Mouse (Mus musculus) hindbrain, embryonic 16.5 days (tissue): ENCODE measurements around the gene Slc25a43. TPM values are rescaled to one million over a fixed set of nuclear protein-coding genes. Genes with fewer than 3 reads are reported as not detected.

Experiments used
- ATAC-seq: fragments of 200-750 bp; cut with Nextera tagmentation; 2 replicates; pipeline ENCODE4 v1.8.0; 2017; ENCODE audit warnings: moderate TSS enrichment, moderate library complexity
- H3K27ac ChIP-seq: fragments of 300-500 bp; sonication (generic); 2 replicates; pipeline ENCODE4 v1.5.1; 2014; ENCODE audit warnings: low read depth, mild to moderate bottlenecking, control low read depth, low read length, moderate library complexity
- H3K27me3 ChIP-seq: fragments of 300-500 bp; sonication (generic); replicated peaks from 2 replicates; pipeline ENCODE4 v1.6.1; 2014; ENCODE audit warnings: low read length; ENCODE audit not compliant: control insufficient read depth, insufficient read depth
- H3K36me3 ChIP-seq: fragments of 300-500 bp; sonication (generic); 2 replicates; pipeline ENCODE4 v1.6.1; 2014; ENCODE audit warnings: mild to moderate bottlenecking, low read length, moderate library complexity, mixed read lengths; ENCODE audit not compliant: control insufficient read depth, insufficient read depth
- H3K4me1 ChIP-seq: fragments of 300-500 bp; sonication (generic); 2 replicates; pipeline ENCODE4 v1.6.1; 2014; ENCODE audit warnings: low read depth, low read length; ENCODE audit not compliant: control insufficient read depth, insufficient read depth
- H3K4me2 ChIP-seq: fragments of 300-500 bp; sonication (generic); 2 replicates; pipeline ENCODE4 v1.6.1; 2014; ENCODE audit warnings: mild to moderate bottlenecking, low read length, control low read depth, moderate library complexity
- H3K4me3 ChIP-seq: fragments of 300-500 bp; sonication (generic); 2 replicates; pipeline ENCODE4 v1.5.1; 2014; ENCODE audit warnings: mild to moderate bottlenecking, low read length, control low read depth, moderate library complexity
- H3K9ac ChIP-seq: fragments of 300-500 bp; sonication (generic); 2 replicates; pipeline ENCODE4 v1.6.1; 2014; ENCODE audit warnings: low read depth, mild to moderate bottlenecking, control low read depth, low read length, moderate library complexity
- H3K9me3 ChIP-seq: fragments of 300-500 bp; sonication (generic); 2 replicates; pipeline ENCODE4 v1.6.1; 2014; ENCODE audit warnings: mild to moderate bottlenecking, low read length, moderate library complexity; ENCODE audit not compliant: control insufficient read depth
- WGBS: fragments of 180-500 bp; shearing (Covaris S2); extraction: QIAGEN DNeasy Blood & Tissue Kit; methylation state at CpG from one replicate; pipeline ENCODE4 v1.1.7; 2014; 5-methylcytosine and 5-hydroxymethylcytosine counted together
- polyA plus RNA-seq: library from polyadenylated mRNA; unstranded; fragments of >200 nt; fragmentation: Nextera tagmentation; extraction: Ambion mirVana; gene quantifications from 2 replicates; pipeline ENCODE4 v1.2.1, GENCODE M21; 2015

The Slc25a43 gene
- polyA plus RNA-seq, 1 experiment from 2014 or later: 0.81 TPM

GRCm38 (mm10) chrX:36799131-36799879 lies 55.8 kb downstream of the Slc25a43 start:
- no peak for ATAC-seq
- no peaks in the 10 kb centered on the region for H3K27me3 ChIP-seq
- no peaks in the 10 kb centered on the region for H3K9me3 ChIP-seq
- H3K9ac ChIP-seq: no peak overlapping the region
- WGBS: 45% methylated on average over 6 of the region's 6 CpGs
- H3K36me3 ChIP-seq: no peaks in the 10 kb centered on the region
- H3K4me3 ChIP-seq: no peak overlapping the region
- H3K4me1 ChIP-seq: peaks cover 2% of the 10 kb centered on the region; the same call in 1 of the 2 replicates
- no peak overlapping the region for H3K4me2 ChIP-seq
- no peak overlapping the region for H3K27ac ChIP-seq

- Histone ChIP-seq H3K9ac (no peak overlapping the region), H3K9me3 (no peaks in the 10 kb centered on the region), H3K27ac (no peak overlapping the region), H3K4me2 (no peak overlapping the region), H3K27me3 (no peaks in the 10 kb centered on the region), H3K4me1 (peaks cover 5% of the 10 kb centered on the region), H3K36me3 (no peaks in the 10 kb centered on the region), H3K4me3 (no peak overlapping the region)
- ATAC-seq: no peak
- 82% methylated on average over 5 of the region's 5 CpGs for WGBS
Observed at GRCm38 (mm10) chrX:36803189-36803588, 59.7 kb downstream of the Slc25a43 start.

- Histone ChIP-seq H3K4me2 (no peak overlapping the region), H3K27ac (no peak overlapping the region), H3K4me1 (peaks cover 5% of the 10 kb centered on the region), H3K9ac (no peak overlapping the region), H3K4me3 (no peak overlapping the region), H3K27me3 (no peaks in the 10 kb centered on the region), H3K36me3 (no peaks in the 10 kb centered on the region), H3K9me3 (no peaks in the 10 kb centered on the region)
- ATAC-seq: no peak
- WGBS: 72% methylated on average over 5 of the region's 5 CpGs
Observed at GRCm38 (mm10) chrX:36804196-36804595, 60.7 kb downstream of the Slc25a43 start.

DNA sequence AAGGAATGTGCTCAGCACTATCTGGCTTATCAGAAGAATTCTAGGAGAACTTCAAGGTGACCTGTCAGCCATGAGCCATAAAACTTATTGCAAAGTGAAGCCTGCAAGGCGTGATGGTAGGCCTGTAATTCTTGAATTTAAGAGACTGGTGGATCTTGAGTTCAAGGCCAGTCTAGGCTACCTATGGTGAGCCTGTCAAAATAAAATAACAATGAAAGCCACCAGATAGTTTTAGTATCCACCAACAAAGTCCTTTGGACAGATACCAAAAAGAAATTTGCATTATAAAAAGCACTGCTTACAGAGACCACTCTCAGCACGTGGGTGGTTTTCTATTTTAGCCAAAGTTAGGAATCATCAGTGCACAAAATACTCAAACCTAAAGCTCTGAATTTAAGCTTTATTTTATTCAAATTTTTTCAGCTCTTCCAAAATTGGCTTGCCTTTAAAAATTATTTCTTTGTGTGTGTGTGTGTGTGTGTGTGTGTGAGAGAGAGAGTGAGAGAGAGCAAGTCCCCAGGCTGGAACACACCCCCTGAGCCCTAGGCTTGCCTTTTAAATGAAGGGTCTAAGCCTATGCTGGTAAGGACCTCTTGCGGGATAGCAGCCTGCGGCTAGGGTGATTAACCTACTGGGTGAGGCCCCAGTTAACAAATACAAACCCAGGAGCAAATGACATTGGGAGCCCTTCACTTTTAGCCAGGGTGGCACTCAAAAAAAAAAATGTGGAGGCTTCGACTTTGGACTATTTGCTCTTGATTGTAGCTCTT lies 62.2 kb downstream of the Slc25a43 start:
- Histone ChIP-seq H3K36me3 (no peaks in the 10 kb centered on the region), H3K27ac (no peak overlapping the region), H3K9me3 (no peaks in the 10 kb centered on the region), H3K4me1 (peaks cover 5% of the 10 kb centered on the region), H3K4me2 (no peak overlapping the region), H3K4me3 (no peak overlapping the region), H3K27me3 (no peaks in the 10 kb centered on the region), H3K9ac (no peak overlapping the region)
- 48% methylated on average over 5 of the region's 5 CpGs for WGBS
- ATAC-seq: no peak

- no peaks in the 10 kb centered on the region for H3K9me3 ChIP-seq
- peak overlapping the region; percentile 39 for H3K4me3 ChIP-seq
- no peaks in the 10 kb centered on the region for H3K36me3 ChIP-seq
- peak overlapping the region; percentile 57 for H3K4me2 ChIP-seq
- no peaks in the 10 kb centered on the region for H3K27me3 ChIP-seq
- peak overlapping the region; percentile 57 for H3K9ac ChIP-seq
- peak; percentile 94 for ATAC-seq
- H3K4me1 ChIP-seq: peaks cover 5% of the 10 kb centered on the region
- 20% methylated on average over 45 of the region's 45 CpGs for WGBS
- H3K27ac ChIP-seq: peak overlapping the region; percentile 68
Observed at GRCm38 (mm10) chrX:36807360-36808317, 64.2 kb downstream of the Slc25a43 start.

DNA sequence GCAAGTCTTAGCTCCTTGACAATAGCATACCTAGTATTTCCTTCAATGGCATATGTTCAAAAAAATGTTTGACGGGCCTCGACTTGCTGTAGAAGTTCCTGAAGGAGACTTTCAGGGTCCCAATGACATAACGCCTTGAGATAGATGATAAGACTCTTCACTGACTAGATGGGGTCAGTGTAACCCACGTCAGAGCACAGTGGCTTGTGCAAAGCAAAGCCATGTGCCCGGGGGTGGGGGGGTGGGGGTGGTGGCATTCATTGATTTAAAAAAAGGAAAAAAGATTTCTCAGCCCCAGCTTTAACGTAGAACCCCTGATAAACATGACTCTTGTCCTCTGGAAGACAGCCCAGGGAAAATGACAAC lies 64.8 kb downstream of the Slc25a43 start:
- H3K9ac ChIP-seq: no peak overlapping the region
- ATAC-seq: peak; percentile 53
- WGBS: 75% methylated on average over 6 of the region's 6 CpGs
- no peaks in the 10 kb centered on the region for H3K36me3 ChIP-seq
- no peaks in the 10 kb centered on the region for H3K9me3 ChIP-seq
- H3K4me2 ChIP-seq: peak overlapping the region; percentile 57
- H3K27ac ChIP-seq: peak overlapping the region; percentile 68
- peaks cover 5% of the 10 kb centered on the region for H3K4me1 ChIP-seq
- H3K27me3 ChIP-seq: no peaks in the 10 kb centered on the region
- peak overlapping the region; percentile 39 for H3K4me3 ChIP-seq

DNA sequence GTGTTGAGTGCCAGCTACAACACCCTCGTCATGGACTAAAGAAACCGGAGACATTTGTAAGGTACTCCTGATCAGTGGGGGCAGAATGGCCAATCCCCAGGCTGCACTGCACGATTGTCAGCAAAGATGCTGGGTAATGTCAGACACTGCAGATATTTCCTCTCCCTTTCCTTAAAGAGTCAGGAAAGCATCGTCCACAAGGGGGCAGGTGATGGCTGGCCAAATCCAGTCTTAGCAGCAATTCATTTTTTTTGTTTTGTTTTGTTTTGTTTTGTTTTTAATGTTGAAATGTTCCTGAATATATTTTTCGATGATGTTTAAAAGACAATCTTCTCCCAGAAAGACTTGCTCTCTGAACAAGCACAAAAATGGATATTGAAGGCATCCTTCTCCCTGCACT lies 67.9 kb downstream of the Slc25a43 start:
- H3K4me2 ChIP-seq: no peak overlapping the region
- no peaks in the 10 kb centered on the region for H3K36me3 ChIP-seq
- no peak overlapping the region for H3K9ac ChIP-seq
- H3K4me1 ChIP-seq: peaks cover 5% of the 10 kb centered on the region
- H3K9me3 ChIP-seq: no peaks in the 10 kb centered on the region
- no peak overlapping the region for H3K4me3 ChIP-seq
- ATAC-seq: no peak
- WGBS: 53% methylated on average over 5 of the region's 5 CpGs
- H3K27me3 ChIP-seq: no peaks in the 10 kb centered on the region
- H3K27ac ChIP-seq: no peak overlapping the region

- no peak overlapping the region for H3K9ac ChIP-seq
- H3K27ac ChIP-seq: no peak overlapping the region
- no peak overlapping the region for H3K4me2 ChIP-seq
- no peak overlapping the region for H3K4me3 ChIP-seq
- no peaks in the 10 kb centered on the region for H3K27me3 ChIP-seq
- H3K4me1 ChIP-seq: peaks cover 3% of the 10 kb centered on the region; the same call in 1 of the 2 replicates
- no peak for ATAC-seq
- WGBS: 65% methylated on average over 8 of the region's 8 CpGs
- no peaks in the 10 kb centered on the region for H3K9me3 ChIP-seq
- H3K36me3 ChIP-seq: no peaks in the 10 kb centered on the region
Observed at GRCm38 (mm10) chrX:36814161-36814836, 70.8 kb downstream of the Slc25a43 start.
